Mouse (Mus musculus): ENCODE results near the gene Ifitm10.

Gene Ifitm10

GRCm38 (mm10) chr7:142391108-142391507 is 17.6 kb upstream of the Ifitm10 start:
- DNase-seq (ENCODE audit: low spot score in 2 of 2): no peak

GRCm38 (mm10) chr7:142389961-142390650 is 16.6 kb upstream of the Ifitm10 start:
- DNase-seq (ENCODE audit: low spot score in 2 of 2): no peak

GRCm38 (mm10) chr7:142388740-142389139 is 15.2 kb upstream of the Ifitm10 start:
- DNase-seq (ENCODE audit: low spot score in 2 of 2): no peak

GRCm38 (mm10) chr7:142388198-142388597 is 14.6 kb upstream of the Ifitm10 start:
- no peak for DNase-seq (ENCODE audit: low spot score in 2 of 2)

- peak; percentile 96 to 97 for DNase-seq (ENCODE audit: low spot score in 2 of 2)
Measured at GRCm38 (mm10) chr7:142387419-142388148, 14.0 kb upstream of the Ifitm10 start, which contains the start of gene Ctsd. TSS of gene Ctsd (minus strand) at chr7:142388038.

- no peak for DNase-seq (ENCODE audit: low spot score in 2 of 2)
Measured at GRCm38 (mm10) chr7:142386621-142387201, 13.2 kb upstream of the Ifitm10 start.

- no peak for DNase-seq (ENCODE audit: low spot score in 2 of 2)
Measured at GRCm38 (mm10) chr7:142385742-142386403, 12.3 kb upstream of the Ifitm10 start.

- no peak for DNase-seq (ENCODE audit: low spot score in 2 of 2)
Measured at GRCm38 (mm10) chr7:142384306-142384705, 10.8 kb upstream of the Ifitm10 start.

- no peak for DNase-seq (ENCODE audit: low spot score in 2 of 2)
Measured at GRCm38 (mm10) chr7:142382567-142382966, 9.0 kb upstream of the Ifitm10 start, which contains the start of gene Gm49369. TSS of gene Gm49369 (minus strand) at chr7:142382667.

- DNase-seq (ENCODE audit: low spot score in 2 of 2): no peak
Measured at GRCm38 (mm10) chr7:142381175-142381574, 7.6 kb upstream of the Ifitm10 start.

GRCm38 (mm10) chr7:142379186-142379585 is 5.6 kb upstream of the Ifitm10 start:
- no peak for DNase-seq (ENCODE audit: low spot score in 2 of 2)

- no peak for DNase-seq (ENCODE audit: low spot score in 2 of 2)
Measured at GRCm38 (mm10) chr7:142377233-142377925, 3.8 kb upstream of the Ifitm10 start.

- no peak for DNase-seq (ENCODE audit: low spot score in 2 of 2)
Measured at GRCm38 (mm10) chr7:142376096-142376495, 2.5 kb upstream of the Ifitm10 start.

- peak; percentile 64 to 74 for DNase-seq (ENCODE audit: low spot score in 2 of 2)
Measured at GRCm38 (mm10) chr7:142375261-142375724, 1.7 kb upstream of the Ifitm10 start.

GRCm38 (mm10) chr7:142374413-142375015 is 961 bp upstream of the Ifitm10 start:
- no peak for DNase-seq (ENCODE audit: low spot score in 2 of 2)

- no peak for DNase-seq (ENCODE audit: low spot score in 2 of 2)
Measured at GRCm38 (mm10) chr7:142373039-142373438, 514 bp downstream of the Ifitm10 start.

GRCm38 (mm10) chr7:142371768-142372661 is 1.5 kb downstream of the Ifitm10 start:
- DNase-seq (ENCODE audit: low spot score in 2 of 2): peak in 1 of 2 experiments; percentile 48

GRCm38 (mm10) chr7:142371398-142371767 is 2.2 kb downstream of the Ifitm10 start:
- DNase-seq (ENCODE audit: low spot score in 2 of 2): no peak

GRCm38 (mm10) chr7:142370937-142371336 is 2.6 kb downstream of the Ifitm10 start:
- no peak for DNase-seq (ENCODE audit: low spot score in 2 of 2)

GRCm38 (mm10) chr7:142369820-142370219 is 3.7 kb downstream of the Ifitm10 start:
- no peak for DNase-seq (ENCODE audit: low spot score in 2 of 2)

Data from urinary bladder, adult 18-20 months (tissue).